Mouse (Mus musculus): ENCODE measurements around the gene Cry2.
"Not testable (repeated sequence)": the region's sequence is repeated elsewhere in the genome, so short reads cannot be mapped to it uniquely, and the experiment has no call there.

Cry2 gene

GRCm38 (mm10) chr2:92422388-92423135 lies 11.3 kb downstream of the Cry2 start:
- DNase-seq (ENCODE audit: low read depth, low spot score), result no peak

DNA sequence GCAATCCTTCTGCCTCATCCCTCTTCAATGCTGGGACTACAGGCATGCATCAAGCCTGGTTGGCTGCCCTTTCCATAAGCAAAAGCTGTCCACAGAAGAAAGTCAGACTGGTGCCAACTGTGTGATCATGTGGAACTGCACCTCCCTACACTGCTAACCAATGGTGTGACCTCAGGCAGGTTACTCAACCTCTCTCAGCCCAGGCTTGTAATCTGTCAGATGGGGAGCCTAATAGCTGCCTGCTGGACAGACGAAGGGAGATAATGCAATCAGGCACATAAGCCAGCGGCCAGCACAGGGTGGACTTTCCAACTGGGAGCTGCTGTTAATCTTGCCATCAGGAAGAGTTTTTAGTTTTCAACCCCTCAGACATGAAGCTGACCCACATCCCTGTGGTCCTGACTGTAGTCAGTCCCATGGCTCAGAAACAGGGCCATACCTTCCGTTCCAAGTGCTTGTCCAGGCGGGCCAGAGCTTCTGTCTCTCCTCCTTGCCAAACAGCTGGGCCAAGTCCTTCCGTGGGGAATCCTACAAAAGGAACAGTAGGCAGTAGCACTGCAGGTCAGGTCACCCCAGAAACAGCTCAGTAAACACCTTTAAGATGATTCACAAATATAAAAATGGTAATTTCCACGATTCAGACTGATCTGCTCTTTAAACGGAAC lies 12.0 kb downstream of the Cry2 start:
- DNase-seq (ENCODE audit: low read depth, low spot score), result no peak

DNA sequence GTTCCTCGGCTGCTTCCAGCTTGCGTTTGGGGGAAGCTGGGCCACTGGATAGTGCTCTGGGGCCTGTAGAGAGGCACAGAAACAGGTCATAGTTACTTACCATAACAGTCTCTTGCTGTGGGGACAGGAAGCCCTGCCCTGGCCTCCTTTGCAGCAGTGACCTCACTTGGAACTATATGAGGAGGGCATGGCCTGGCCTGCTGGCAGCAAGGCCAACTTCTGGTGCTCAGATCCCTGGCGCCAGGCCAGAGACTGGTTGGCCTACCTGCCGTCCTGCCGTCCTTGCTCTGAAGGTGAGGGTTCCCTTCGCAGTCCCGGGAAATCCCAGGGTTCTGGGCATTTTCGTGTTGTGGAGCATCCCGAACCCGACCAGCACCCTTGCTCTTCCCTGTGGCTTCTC lies 22.1 kb downstream of the Cry2 start:
- no peak for DNase-seq (ENCODE audit: low read depth, low spot score)

- no peak for DNase-seq (ENCODE audit: low read depth, low spot score)
These were observed 25.4 kb downstream of the Cry2 start for GRCm38 (mm10) chr2:92408309-92409045.

DNA sequence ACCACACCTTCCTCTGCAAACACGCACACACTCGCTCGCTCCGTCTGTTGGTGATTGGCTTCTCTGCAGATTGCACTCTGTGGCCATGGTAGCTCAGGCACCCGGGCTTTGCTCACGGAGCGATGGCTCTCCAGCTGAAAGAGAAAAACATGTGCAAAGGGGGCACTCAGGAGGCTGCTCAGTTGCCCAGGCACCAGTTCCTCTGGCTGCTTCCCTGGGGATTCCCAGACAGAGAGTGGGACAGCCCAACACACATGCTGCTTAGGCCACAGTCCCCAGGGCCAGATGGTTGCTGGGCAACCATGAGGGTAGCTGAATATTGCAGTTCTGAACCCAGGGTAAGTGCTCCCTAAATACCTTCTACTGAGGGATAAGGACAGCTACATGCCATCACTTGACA lies 28.2 kb downstream of the Cry2 start:
- no peak for DNase-seq (ENCODE audit: low read depth, low spot score)

GRCm38 (mm10) chr2:92404737-92405136 lies 29.1 kb downstream of the Cry2 start:
- DNase-seq (ENCODE audit: low read depth, low spot score), result no peak

DNA sequence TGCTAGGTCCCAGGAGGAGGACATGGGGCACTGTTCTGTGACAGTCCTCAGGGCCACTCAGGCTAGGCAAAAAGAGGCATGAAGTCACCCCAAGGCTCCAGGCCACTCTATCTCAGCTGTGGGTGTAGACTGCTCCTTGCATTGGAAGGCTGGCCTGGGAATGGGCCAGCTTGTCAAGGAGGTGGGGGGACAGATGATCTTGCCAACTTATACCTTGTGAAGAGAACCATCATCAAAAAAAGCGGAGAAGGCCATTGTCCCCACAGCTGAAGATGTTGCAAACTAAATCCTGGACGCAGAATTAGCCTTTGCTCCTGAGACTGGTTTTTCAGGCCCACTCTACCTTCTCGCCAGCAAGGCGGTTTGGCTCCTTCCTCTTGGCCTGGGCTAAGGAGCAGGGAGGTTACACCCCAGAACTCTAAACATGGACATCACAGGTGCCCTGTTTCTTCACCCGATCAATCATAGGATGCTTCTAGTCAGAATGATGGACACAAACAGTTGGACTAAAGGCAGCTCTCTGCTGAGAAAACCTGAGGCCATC lies 30.0 kb downstream of the Cry2 start:
- DNase-seq (ENCODE audit: low read depth, low spot score), result no peak

DNA sequence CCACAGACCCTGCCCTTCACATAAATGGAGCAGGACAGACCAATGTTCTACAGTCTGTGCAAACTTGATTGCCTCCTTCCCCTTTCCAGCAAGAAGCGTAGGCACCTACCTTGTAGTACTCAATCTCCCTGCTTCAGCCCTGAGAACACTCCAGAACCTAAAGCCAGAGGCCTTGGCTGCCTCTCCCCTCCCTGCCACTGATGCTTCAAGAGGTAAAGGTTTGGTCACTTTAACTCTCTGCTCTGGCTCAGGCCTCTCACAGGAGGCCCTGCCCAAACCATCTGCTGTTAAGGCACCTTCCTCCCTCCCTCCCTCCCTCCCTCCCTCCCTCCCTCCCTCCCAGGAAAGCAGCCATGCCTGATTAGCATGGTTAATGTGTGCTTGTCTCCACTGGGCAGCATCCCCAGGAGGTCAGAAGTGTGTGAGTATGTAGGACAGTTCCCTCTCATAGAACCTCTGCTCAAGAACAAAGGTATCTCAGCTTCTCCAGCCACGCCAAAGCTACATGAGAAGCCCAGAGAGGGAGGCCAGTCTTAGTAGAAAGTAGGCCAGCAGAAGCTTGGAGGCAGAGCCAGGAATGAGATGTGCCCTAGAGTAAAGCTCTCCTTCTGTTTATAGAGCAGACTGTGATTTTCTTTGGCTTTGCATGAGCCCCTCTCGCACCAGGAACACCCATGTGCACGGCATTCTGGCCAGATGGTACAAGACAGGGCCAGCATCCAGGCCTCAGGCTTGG lies 31.1 kb downstream of the Cry2 start:
- DNase-seq (ENCODE audit: low read depth, low spot score), result no peak

DNA sequence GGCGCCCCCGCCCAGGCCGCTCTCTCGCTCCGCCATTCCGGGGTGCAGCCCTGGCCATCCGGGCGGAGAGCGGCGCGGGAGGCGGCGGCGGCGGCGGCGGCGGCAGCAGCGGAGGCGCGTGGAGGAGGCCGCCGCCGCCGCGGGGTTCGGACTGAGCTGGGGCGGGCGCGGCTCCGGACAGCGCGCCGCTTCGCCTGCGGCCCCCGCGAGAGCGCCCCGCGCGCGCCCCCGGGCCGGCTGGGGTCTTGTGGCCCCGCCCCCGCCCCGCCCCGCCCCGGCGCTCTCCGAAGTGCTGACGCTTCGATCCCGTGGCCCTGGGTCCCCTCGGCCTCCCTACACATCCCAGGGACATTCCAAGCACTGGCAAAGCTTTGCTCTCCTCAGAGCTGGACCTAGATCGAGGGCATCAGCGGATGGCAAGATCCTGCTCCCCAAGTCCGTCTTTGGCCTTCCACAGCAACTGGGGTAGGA lies 32.7 kb downstream of the Cry2 start, which contains the start of gene Mapk8ip1:
TSS of gene Mapk8ip1 (minus strand) at position 173 of the 471 bp plus-strand sequence.
- DNase-seq (ENCODE audit: low read depth, low spot score), result no peak

GRCm38 (mm10) chr2:92400682-92401081 lies 33.2 kb downstream of the Cry2 start:
- no peak for DNase-seq (ENCODE audit: low read depth, low spot score)

DNA sequence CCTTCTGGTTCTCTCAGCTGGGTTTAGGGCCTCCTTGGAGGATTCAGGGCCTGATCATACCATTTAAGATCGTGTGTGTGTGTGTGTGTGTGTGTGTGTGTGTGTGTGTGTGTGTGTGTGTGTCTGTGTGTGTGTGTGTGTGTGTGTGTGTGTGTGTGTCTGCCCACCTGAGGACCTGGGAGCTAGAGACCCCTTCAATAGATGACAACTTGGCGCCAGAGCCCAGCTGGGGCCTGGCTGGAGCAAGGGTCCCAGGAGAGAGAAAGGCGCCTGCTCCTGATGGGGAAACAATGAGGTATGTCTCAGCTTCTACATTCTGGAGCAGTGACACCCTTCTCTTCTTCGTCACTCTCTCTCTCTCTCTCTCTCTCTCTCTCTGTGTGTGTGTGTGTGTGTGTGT lies 34.0 kb downstream of the Cry2 start:
- DNase-seq (ENCODE audit: low read depth, low spot score), result not testable (repeated sequence)

GRCm38 (mm10) chr2:92397436-92397835 lies 36.4 kb downstream of the Cry2 start:
- DNase-seq (ENCODE audit: low read depth, low spot score), result no peak

- DNase-seq (ENCODE audit: low read depth, low spot score), result no peak
These were observed 38.3 kb downstream of the Cry2 start for GRCm38 (mm10) chr2:92395535-92395934.

DNA sequence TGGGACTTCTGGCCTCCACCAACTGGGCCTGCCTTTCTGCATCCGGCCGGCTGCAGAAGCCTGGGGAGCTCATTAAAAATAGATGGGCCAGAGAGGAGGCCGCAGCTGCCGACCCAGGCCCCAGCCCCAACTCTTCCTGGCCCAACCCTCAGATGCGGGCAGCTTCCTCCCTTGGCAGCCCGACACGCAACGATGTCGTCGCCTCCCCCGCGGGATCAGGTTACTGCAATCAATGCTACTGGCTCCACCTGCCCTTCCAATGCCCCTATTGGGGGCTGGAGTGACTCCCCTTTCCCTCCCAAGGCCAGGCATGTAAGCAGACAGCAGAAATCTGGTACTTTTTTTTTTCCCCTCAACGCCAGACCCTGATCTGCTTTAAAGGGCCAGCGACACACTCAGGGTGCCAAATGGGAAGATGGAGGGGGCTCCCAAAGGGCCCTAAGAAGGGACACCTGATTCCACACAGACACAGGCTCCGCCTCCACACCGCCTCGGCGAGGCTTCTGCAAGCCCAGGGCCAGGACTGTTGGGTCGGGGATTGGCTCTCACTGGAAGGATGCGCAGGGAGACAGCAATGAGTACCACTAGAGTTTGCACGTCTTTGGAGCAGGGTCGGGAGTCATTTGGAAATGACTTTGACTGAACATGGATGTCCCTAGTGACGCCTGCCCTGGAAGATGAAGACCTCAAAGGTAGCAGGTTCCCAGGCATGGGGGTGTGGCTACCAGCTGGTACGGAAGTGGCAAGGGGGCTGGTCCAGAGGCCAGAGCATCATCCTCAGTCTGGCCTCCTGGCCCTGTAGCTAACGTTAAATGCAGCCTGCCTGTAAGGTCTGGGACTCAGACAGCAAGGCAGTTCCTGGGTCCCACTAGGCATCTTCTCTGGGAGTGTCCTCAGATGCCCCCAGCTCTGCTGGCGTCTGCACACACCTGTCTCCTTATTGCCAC lies 41.3 kb downstream of the Cry2 start:
- no peak for DNase-seq (ENCODE audit: low read depth, low spot score)

DNA sequence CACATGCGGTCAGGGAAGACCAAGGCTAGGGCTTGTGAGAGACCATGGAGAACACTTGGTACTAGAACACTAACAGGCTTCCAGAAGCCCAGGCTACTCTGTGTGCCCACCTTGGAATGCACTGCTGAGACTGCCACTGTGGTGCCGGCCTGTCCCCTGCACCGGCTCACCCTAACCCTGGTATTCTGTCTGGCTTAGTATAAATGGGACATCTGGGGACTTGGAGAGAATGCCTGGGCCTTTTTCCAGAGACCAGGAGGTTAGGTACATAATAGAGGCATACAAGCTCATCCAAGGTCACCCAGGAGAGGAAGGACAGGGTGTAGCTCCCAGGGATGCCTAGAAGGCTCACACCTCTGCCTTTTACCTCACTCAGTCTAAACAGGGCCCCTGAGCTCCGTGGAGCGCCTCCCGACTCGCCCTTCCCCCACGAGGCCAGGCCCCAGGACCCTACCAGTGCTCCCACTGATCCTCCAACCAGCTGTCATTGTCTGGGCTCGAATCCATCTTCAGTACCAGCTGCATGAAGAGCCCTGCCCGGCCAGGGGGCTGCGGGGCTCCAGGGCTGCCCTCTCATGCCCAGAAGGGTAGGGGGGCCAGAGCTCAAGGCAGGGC lies 42.0 kb downstream of the Cry2 start:
- no peak for DNase-seq (ENCODE audit: low read depth, low spot score)

- DNase-seq (ENCODE audit: low read depth, low spot score), result no peak
These were observed 42.7 kb downstream of the Cry2 start for GRCm38 (mm10) chr2:92391116-92391515.

GRCm38 (mm10) chr2:92390206-92390930 lies 43.5 kb downstream of the Cry2 start:
- DNase-seq (ENCODE audit: low read depth, low spot score), result no peak

GRCm38 (mm10) chr2:92389645-92390044 lies 44.2 kb downstream of the Cry2 start:
- no peak for DNase-seq (ENCODE audit: low read depth, low spot score)
